Mouse (Mus musculus) hindbrain, embryonic 11.5 days (tissue): Measurements from ENCODE around the gene Samd4. TPM values are rescaled to one million over a fixed set of nuclear protein-coding genes. Genes with fewer than 3 reads are reported as not detected.

ENCODE experiments used
- ATAC-seq: fragments of 200-750 bp; cut with Nextera tagmentation; 2 replicates; pipeline ENCODE4 v1.8.0; 2017; ENCODE audit warnings: mild to moderate bottlenecking, moderate TSS enrichment, moderate library complexity; ENCODE audit not compliant: low FRiP score
- DNase-seq: peaks from one replicate; pipeline ENCODE4 v3.0.0-alpha.2; 2015; ENCODE audit warnings: low spot score
- H3K27ac ChIP-seq: fragments of 300-500 bp; sonication (generic); 2 replicates; pipeline ENCODE4 v1.5.1; 2014; ENCODE audit warnings: mild to moderate bottlenecking, low read depth, low read length
- H3K27me3 ChIP-seq: fragments of 300-500 bp; sonication (generic); 2 replicates; pipeline ENCODE4 v1.6.1; 2014; ENCODE audit warnings: mild to moderate bottlenecking, low read length, moderate library complexity, mixed read lengths; ENCODE audit not compliant: control insufficient read depth, insufficient read depth
- H3K36me3 ChIP-seq: fragments of 300-500 bp; sonication (generic); 2 replicates; pipeline ENCODE4 v1.6.1; 2014; ENCODE audit warnings: mild to moderate bottlenecking, low read length, moderate library complexity, mixed read lengths; ENCODE audit not compliant: control insufficient read depth, insufficient read depth
- H3K4me1 ChIP-seq: fragments of 300-500 bp; sonication (generic); replicated peaks from 2 replicates; pipeline ENCODE4 v1.6.1; 2014; ENCODE audit warnings: low read length, mixed read lengths; ENCODE audit not compliant: control insufficient read depth, insufficient read depth
- H3K4me2 ChIP-seq: fragments of 300-500 bp; sonication (generic); replicated peaks from 2 replicates; pipeline ENCODE4 v1.6.1; 2014; ENCODE audit warnings: mild to moderate bottlenecking, low read depth, low read length
- H3K4me3 ChIP-seq: fragments of 300-500 bp; sonication (generic); 2 replicates; pipeline ENCODE4 v1.5.1; 2014; ENCODE audit warnings: low read depth, low read length
- H3K9ac ChIP-seq: fragments of 300-500 bp; sonication (generic); 2 replicates; pipeline ENCODE4 v1.6.1; 2014; ENCODE audit warnings: low read depth, low read length
- H3K9me3 ChIP-seq: fragments of 300-500 bp; sonication (generic); 2 replicates; pipeline ENCODE4 v1.6.1; 2016; ENCODE audit warnings: low read length; ENCODE audit not compliant: control insufficient read depth
- WGBS: fragments of 180-500 bp; shearing (Covaris S2); extraction: QIAGEN DNeasy Blood & Tissue Kit; methylation state at CpG from one replicate; pipeline ENCODE4 v1.1.7; 2014; 5-methylcytosine and 5-hydroxymethylcytosine counted together
- polyA plus RNA-seq: library from polyadenylated mRNA; unstranded; fragments of >200 nt; fragmentation: Nextera tagmentation; extraction: Ambion mirVana; gene quantifications from 2 replicates; pipeline ENCODE4 v1.2.1, GENCODE M21; 2014

The Samd4 gene
- polyA plus RNA-seq = 3.1 and 4.7 TPM in 2 replicates

GRCm38 (mm10) chr14:46882431-46883067 lies at the start of gene Samd4:
Gene Samd4 (plus strand): TSS chr14:46882854.
- Histone ChIP-seq H3K9ac (peak within 1 kb of the TSS; percentile 74), H3K4me2 (peak within 1 kb of the TSS; percentile 94), H3K36me3 (no peaks in the 10 kb centered on the region), H3K27ac (peak within 1 kb of the TSS; percentile 67; the same call in 1 of the 2 replicates), H3K4me1 (peaks cover 13% of the 10 kb centered on the region), H3K9me3 (no peaks in the 10 kb centered on the region), H3K27me3 (no peaks in the 10 kb centered on the region), H3K4me3 (peak within 1 kb of the TSS; percentile 65)
- WGBS = under 1% methylated on average over 28 of the region's 54 CpGs
- DNase-seq = peak; percentile 78
- peak; percentile 72 for ATAC-seq

DNA sequence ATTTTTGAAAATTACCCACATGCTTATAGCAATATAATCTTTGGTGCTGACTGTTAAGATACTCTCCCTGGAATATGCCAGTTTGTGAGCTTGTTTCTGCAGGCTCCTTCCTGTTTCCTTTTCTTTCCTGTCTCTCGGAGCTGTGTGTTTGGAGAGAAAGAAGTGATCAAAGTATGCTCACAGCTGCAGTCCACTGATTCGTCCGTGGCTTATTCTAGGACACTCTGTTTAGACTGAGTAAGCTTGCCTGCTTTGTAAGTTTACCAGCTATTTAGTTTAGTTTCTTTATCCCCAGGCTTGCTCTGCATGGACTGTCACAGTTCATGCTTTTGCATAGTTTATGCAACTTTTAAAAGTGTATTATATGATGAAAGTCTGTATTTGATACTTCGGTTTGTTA lies 43.3 kb upstream of the Samd4 start:
- H3K9me3 ChIP-seq = no peaks in the 10 kb centered on the region
- no peaks in the 10 kb centered on the region for H3K36me3 ChIP-seq
- 76% methylated on average over 4 of the region's 4 CpGs for WGBS
- H3K9ac ChIP-seq = no peak overlapping the region
- no peak overlapping the region for H3K4me3 ChIP-seq
- H3K4me2 ChIP-seq = no peak overlapping the region
- H3K27me3 ChIP-seq = no peaks in the 10 kb centered on the region
- no peak for ATAC-seq
- no peak overlapping the region for H3K27ac ChIP-seq
- no peaks in the 10 kb centered on the region for H3K4me1 ChIP-seq
- DNase-seq = no peak

DNA sequence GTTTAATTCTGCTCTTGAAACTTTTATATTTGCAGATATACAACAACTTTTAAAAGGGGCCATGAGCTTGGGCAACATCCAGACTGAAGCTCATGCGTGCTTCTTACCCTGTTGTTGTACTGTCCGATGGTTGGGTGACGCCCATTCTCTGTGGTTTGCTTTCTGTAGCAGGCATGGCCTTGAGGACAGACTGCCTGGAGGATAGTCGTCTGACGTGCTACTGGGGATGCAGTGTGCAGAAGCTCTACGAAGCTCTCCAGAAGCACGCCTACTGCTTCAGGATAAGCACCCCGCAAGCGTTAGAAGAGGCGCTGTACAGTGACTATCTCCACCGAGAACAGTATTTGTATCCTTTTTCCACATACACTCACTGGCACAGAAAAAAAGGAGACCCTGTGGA lies 36.9 kb upstream of the Samd4 start:
- ATAC-seq (no peak), DNase-seq (no peak)
- H3K27me3 ChIP-seq = no peaks in the 10 kb centered on the region
- H3K36me3 ChIP-seq = no peaks in the 10 kb centered on the region
- no peaks in the 10 kb centered on the region for H3K9me3 ChIP-seq
- H3K4me2 ChIP-seq = no peak overlapping the region
- H3K4me1 ChIP-seq = no peaks in the 10 kb centered on the region
- no peak overlapping the region for H3K4me3 ChIP-seq
- no peak overlapping the region for H3K9ac ChIP-seq
- no peak overlapping the region for H3K27ac ChIP-seq
- 94% methylated on average over 11 of the region's 11 CpGs for WGBS

GRCm38 (mm10) chr14:46848063-46848590 lies 34.5 kb upstream of the Samd4 start:
- DNase-seq (no peak), ATAC-seq (no peak)
- Histone ChIP-seq H3K4me2 (no peak overlapping the region), H3K9ac (no peak overlapping the region), H3K27ac (no peak overlapping the region), H3K9me3 (no peaks in the 10 kb centered on the region), H3K4me3 (no peak overlapping the region), H3K27me3 (no peaks in the 10 kb centered on the region), H3K36me3 (no peaks in the 10 kb centered on the region), H3K4me1 (no peaks in the 10 kb centered on the region)
- WGBS = 79% methylated on average over 4 of the region's 4 CpGs

DNA sequence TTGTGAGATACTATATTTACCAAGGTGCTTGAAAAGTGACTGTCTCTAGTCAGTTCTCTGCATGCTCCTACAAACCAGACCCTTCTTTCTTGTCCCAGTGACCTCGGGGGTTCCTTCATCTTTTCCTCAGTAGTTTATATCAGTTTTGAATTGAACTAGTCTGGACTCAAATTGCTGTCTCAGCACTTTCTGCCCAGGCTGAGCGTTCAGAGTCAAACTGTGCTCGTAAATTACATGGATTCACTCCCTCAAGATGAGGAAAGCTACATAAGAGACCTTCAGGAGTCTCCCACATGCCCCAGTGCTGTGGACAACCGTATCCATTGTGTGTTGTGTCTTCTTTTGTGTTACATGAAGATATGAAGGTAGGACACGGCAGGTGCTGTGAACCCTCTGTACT lies 33.9 kb upstream of the Samd4 start:
- Histone ChIP-seq H3K4me2 (no peak overlapping the region), H3K9ac (no peak overlapping the region), H3K36me3 (no peaks in the 10 kb centered on the region), H3K9me3 (no peaks in the 10 kb centered on the region), H3K4me3 (no peak overlapping the region), H3K27ac (no peak overlapping the region), H3K27me3 (no peaks in the 10 kb centered on the region), H3K4me1 (no peaks in the 10 kb centered on the region)
- ATAC-seq = no peak
- 88% methylated on average over 5 of the region's 5 CpGs for WGBS
- DNase-seq = no peak

- Histone ChIP-seq H3K36me3 (no peaks in the 10 kb centered on the region), H3K27me3 (no peaks in the 10 kb centered on the region), H3K4me2 (no peak overlapping the region), H3K27ac (no peak overlapping the region), H3K9me3 (no peaks in the 10 kb centered on the region), H3K4me1 (no peaks in the 10 kb centered on the region), H3K9ac (no peak overlapping the region), H3K4me3 (no peak overlapping the region)
- 92% methylated on average over 1 of the region's 1 CpGs for WGBS
- DNase-seq (no peak), ATAC-seq (no peak)
Observed at GRCm38 (mm10) chr14:46849769-46850168, 32.9 kb upstream of the Samd4 start.

DNA sequence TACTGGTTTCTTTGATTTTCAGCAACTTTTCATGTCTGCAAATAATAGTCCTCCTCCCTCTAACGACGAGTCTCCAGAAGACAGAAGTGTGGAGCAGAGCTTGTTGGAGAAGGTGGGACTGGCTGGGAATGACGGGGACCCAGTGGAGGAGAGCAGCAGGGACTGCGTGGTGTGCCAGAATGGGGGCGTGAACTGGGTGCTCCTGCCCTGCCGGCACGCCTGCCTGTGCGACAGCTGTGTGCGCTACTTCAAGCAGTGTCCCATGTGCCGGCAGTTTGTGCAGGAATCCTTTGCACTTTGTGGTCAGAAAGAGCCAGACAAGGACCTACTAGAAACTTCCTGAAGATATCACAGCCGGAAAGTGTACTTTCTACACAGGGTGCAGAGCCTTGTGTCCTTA lies 29.0 kb upstream of the Samd4 start:
- Histone ChIP-seq H3K27me3 (no peaks in the 10 kb centered on the region), H3K4me1 (no peaks in the 10 kb centered on the region), H3K9ac (no peak overlapping the region), H3K4me3 (no peak overlapping the region), H3K4me2 (no peak overlapping the region), H3K36me3 (no peaks in the 10 kb centered on the region), H3K9me3 (no peaks in the 10 kb centered on the region), H3K27ac (no peak overlapping the region)
- 94% methylated on average over 11 of the region's 11 CpGs for WGBS
- DNase-seq (no peak), ATAC-seq (no peak)

- Histone ChIP-seq H3K9ac (no peak overlapping the region), H3K9me3 (no peaks in the 10 kb centered on the region), H3K4me1 (no peaks in the 10 kb centered on the region), H3K4me3 (no peak overlapping the region), H3K27ac (no peak overlapping the region), H3K36me3 (no peaks in the 10 kb centered on the region), H3K4me2 (no peak overlapping the region), H3K27me3 (no peaks in the 10 kb centered on the region)
- ATAC-seq (no peak), DNase-seq (no peak)
- 90% methylated on average over 5 of the region's 5 CpGs for WGBS
Observed at GRCm38 (mm10) chr14:46862922-46863321, 19.7 kb upstream of the Samd4 start.

DNA sequence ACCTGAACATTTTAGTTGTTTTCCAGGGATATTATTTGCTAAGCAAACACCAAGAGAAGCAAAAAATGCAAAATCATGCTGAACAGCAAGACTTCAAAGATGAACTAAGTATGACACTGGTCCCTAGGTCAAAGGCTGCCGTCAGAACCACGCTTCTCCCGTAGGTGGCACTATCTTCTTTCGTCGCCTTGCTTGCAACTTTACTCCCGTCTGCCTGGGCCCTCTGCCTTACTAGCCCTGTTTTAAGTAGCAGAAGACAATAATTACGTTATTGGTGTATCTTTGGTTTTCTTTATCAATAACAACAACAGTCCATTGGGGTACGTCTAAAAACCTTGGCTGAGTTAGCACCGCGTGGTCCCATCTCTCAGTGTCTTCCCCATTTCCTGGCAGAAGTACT lies 1.7 kb upstream of the Samd4 start:
- H3K4me3 ChIP-seq = no peak overlapping the region
- ATAC-seq (no peak), DNase-seq (peak; percentile 70)
- no peaks in the 10 kb centered on the region for H3K9me3 ChIP-seq
- WGBS = 6% methylated on average over 10 of the region's 10 CpGs
- no peaks in the 10 kb centered on the region for H3K36me3 ChIP-seq
- no peak overlapping the region for H3K9ac ChIP-seq
- H3K4me1 ChIP-seq = peaks cover 10% of the 10 kb centered on the region
- H3K27me3 ChIP-seq = no peaks in the 10 kb centered on the region
- no peak overlapping the region for H3K27ac ChIP-seq
- H3K4me2 ChIP-seq = no peak overlapping the region
